Mouse (Mus musculus) cortical plate, adult 2 months (tissue): ENCODE measurements around the gene Nacc2. TPM values are rescaled to one million over a fixed set of nuclear protein-coding genes. Genes with fewer than 3 reads are reported as not detected.

ENCODE experiments used
- H3K27ac ChIP-seq: fragments of 200-500 bp; 2 replicates; pipeline ENCODE4 v1.5.1; 2012; ENCODE audit warnings: low read length, control low read depth, inconsistent platforms; ENCODE audit not compliant: insufficient read depth
- H3K4me1 ChIP-seq: fragments of 200-500 bp; 2 replicates; pipeline ENCODE4 v1.6.1; 2011; ENCODE audit warnings: low read length; ENCODE audit not compliant: control insufficient read depth, insufficient read depth
- H3K4me3 ChIP-seq: fragments of 200-500 bp; 2 replicates; pipeline ENCODE4 v1.5.1; 2011; ENCODE audit warnings: mild to moderate bottlenecking, low read length, control low read depth; ENCODE audit not compliant: insufficient read depth
- CTCF ChIP-seq: fragments of 200-500 bp; IDR thresholded peaks from 2 replicates; pipeline ENCODE4 v1.5.1; 2011; ENCODE audit warnings: mild to moderate bottlenecking, control low read depth, low read length; ENCODE audit not compliant: insufficient read depth; ENCODE audit errors: extremely low read depth
- POLR2A ChIP-seq: fragments of 200-500 bp; IDR thresholded peaks from 2 replicates; pipeline ENCODE4 v1.6.1; 2011; ENCODE audit warnings: mild to moderate bottlenecking, low read length, control low read depth; ENCODE audit not compliant: insufficient read depth; ENCODE audit errors: extremely low read depth
- polyA plus RNA-seq: library from polyadenylated mRNA; depleted of rRNA; stranded (reverse); fragments of >200 nt; gene quantifications from 2 replicates; pipeline ENCODE4 v1.2.3, GENCODE M21; 2012

Nacc2 gene
- polyA plus RNA-seq, 1 experiment: 53.6 TPM

DNA sequence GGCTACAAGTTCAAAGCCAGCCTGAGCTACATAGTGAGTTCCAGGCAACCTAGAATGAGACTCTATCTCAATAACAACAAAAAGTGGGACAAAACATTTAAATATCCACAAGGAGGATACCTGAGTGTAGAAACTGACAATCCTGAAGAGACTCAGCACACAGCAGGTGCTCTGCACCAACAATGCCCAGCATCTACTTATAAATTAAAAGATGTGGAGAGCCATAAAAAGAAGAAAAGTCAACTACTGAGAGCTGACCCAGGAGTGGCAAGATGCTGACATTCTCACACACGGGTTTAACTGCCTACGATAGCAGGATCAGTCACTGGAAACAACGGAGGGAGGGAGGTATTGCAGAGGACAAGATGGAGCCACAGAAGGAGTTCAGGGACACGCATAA is 43.6 kb downstream of the Nacc2 start:
- Histone ChIP-seq H3K27ac (no peak overlapping the region), H3K4me1 (no peaks in the 10 kb centered on the region), H3K4me3 (no peak overlapping the region)
- no peak for TF ChIP-seq CTCF
- no peak for TF ChIP-seq POLR2A

DNA sequence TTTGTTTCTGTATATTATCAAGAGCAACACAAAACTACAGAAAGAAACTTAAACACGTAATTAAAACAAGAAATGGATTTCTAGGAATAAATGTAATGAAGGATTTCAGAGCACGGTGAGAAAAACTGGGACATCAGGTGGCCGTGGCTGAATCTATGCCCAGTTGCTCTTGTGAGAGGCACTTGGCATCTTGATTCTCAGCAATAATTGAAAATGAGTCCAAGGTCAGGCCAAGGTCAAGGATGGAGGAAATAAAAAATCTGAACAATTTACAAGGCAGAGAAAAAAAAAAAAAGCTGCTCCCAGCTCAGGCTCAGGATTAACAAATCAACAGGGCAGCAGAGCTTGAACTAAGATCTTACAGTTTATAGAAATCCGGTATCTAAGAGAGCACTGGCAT is 46.0 kb downstream of the Nacc2 start:
- Histone ChIP-seq H3K4me1 (no peaks in the 10 kb centered on the region), H3K27ac (no peak overlapping the region), H3K4me3 (no peak overlapping the region)
- TF ChIP-seq CTCF (no peak), POLR2A (no peak)

- no peak overlapping the region for H3K27ac ChIP-seq
- no peak for TF ChIP-seq POLR2A
- TF ChIP-seq CTCF: no peak
- H3K4me3 ChIP-seq: no peak overlapping the region
- H3K4me1 ChIP-seq: no peaks in the 10 kb centered on the region
Measured at GRCm38 (mm10) chr2:26076121-26076520, 46.9 kb downstream of the Nacc2 start.

- TF ChIP-seq CTCF (no peak), POLR2A (no peak)
- Histone ChIP-seq H3K27ac (no peak overlapping the region), H3K4me1 (no peaks in the 10 kb centered on the region), H3K4me3 (no peak overlapping the region)
Measured at GRCm38 (mm10) chr2:26074551-26074950, 48.5 kb downstream of the Nacc2 start.

- H3K27ac ChIP-seq: no peak overlapping the region
- TF ChIP-seq CTCF (no peak), POLR2A (no peak)
- peaks cover 10% of the 10 kb centered on the region for H3K4me1 ChIP-seq
Measured at GRCm38 (mm10) chr2:26068592-26068991, 54.4 kb downstream of the Nacc2 start.

GRCm38 (mm10) chr2:26068175-26068574 is 54.8 kb downstream of the Nacc2 start:
- H3K4me3 ChIP-seq: no peak overlapping the region
- H3K4me1 ChIP-seq: peaks cover 10% of the 10 kb centered on the region
- TF ChIP-seq CTCF (no peak), POLR2A (no peak)
- H3K27ac ChIP-seq: 0 out of 2 replicates have a peak overlapping the region, but pooled peaks have one; percentile 30

More at GRCm38 (mm10) chr2:26068592-26068991, 54.4 kb downstream of the Nacc2 start:
- no peak overlapping the region for H3K4me3 ChIP-seq

GRCm38 (mm10) chr2:26066527-26066926 is 56.5 kb downstream of the Nacc2 start:
- no peak for TF ChIP-seq CTCF
- no peak for TF ChIP-seq POLR2A
- H3K27ac ChIP-seq: peak overlapping the region; percentile 30; the same call in 1 of the 2 replicates
- no peak overlapping the region for H3K4me3 ChIP-seq
- peaks cover 10% of the 10 kb centered on the region for H3K4me1 ChIP-seq

- peaks cover 13% of the 10 kb centered on the region for H3K4me1 ChIP-seq
- no peak overlapping the region for H3K4me3 ChIP-seq
- H3K27ac ChIP-seq: no peak overlapping the region
- no peak for TF ChIP-seq CTCF
- TF ChIP-seq POLR2A: no peak
Measured at GRCm38 (mm10) chr2:26062742-26063427, 60.1 kb downstream of the Nacc2 start.

DNA sequence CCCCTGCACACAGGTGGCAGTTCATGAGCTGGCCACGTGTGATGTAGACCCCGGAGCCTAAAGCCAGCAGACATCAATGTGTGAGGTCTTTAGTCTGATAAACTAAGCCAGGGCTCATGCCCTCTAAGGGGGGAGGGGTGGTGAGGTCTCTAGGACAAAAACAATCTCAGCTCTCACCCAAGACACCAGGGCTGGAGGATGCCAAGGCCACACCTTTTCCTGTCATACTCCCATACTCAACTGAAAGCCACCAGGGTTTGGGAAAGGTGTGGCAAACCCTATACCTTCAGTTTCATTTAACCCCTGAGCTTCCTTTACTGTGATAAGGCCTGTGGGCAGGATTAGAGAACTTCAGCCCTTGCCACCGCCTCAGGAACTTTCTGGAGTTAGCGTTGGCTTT is 60.8 kb downstream of the Nacc2 start:
- Histone ChIP-seq H3K4me3 (no peak overlapping the region), H3K27ac (no peak overlapping the region)
- no peak for TF ChIP-seq CTCF
- no peak for TF ChIP-seq POLR2A

DNA sequence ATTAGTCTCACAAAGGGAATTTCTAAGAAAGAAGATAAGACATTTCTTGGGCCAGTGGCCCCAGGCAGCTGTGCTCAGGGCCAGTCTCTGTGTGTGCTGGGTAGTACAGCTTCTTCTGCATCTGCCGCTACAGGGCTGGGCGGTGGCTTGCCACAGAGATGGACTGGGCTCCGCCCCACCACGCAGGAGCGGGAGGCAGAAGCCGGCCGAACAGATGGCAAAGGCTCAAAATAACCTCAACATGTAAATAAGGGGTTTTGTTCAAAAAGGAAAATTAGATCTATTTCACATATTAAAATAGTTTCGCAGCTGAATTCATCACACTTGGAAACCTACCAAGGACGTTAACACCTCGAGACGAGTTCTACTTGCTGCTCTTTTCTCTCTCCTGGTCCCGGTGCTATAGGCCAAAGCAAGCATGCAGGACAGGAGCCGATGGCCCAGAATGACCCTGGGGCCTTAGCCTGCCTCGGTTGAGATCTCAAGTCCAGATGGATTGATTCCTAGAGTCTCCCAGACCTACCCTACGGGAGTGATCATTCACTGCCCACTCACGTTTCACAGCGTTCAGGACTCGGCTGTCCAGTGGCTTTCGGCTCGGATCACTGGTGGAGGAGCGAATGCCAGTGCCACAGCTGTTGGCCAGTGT is 61.9 kb downstream of the Nacc2 start:
- TF ChIP-seq POLR2A: no peak
- no peak for TF ChIP-seq CTCF
- no peak overlapping the region for H3K4me3 ChIP-seq
- peaks cover 6% of the 10 kb centered on the region for H3K4me1 ChIP-seq
- H3K27ac ChIP-seq: no peak overlapping the region

More for the DNA sequence above, 60.8 kb downstream of the Nacc2 start:
- H3K4me1 ChIP-seq: peaks cover 13% of the 10 kb centered on the region
